Mouse (Mus musculus): Measurements from ENCODE around the gene Cnot8.

Gene Cnot8

DNA sequence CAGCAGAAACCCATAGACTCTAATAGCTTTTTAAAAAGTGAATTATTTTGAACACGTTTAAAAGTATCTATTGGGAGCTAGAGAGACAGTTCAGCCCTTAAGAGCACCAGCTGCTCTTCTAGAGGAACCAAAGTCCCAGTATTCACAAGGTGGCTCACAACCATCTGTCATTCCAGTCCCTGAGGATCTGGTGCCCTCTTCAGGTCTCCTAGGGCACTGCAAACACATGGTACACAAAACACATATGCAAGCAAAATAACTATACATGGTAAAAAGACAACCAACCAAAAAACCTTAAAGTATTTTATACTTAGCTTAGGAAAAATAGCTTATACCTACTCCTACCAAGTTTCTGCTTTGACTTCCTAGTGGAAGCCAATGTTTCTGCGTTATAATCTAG, 61.1 kb downstream of the Cnot8 start:
- no peak for DNase-seq (ENCODE audit: low spot score)

- DNase-seq (ENCODE audit: low spot score): no peak
Measured at GRCm38 (mm10) chr11:58167822-58168166, 63.8 kb downstream of the Cnot8 start.

Measured in spleen, adult 12 weeks (tissue).